Mouse (Mus musculus) CD4-positive naive resting alpha-beta T cell, adult 57 days (primary cell): ENCODE data around the gene Rec8. TPM values are rescaled to one million over a fixed set of nuclear protein-coding genes. Genes with fewer than 3 reads are reported as not detected.

Experiments used
- total RNA-seq: library from RNA; stranded (reverse); gene quantifications from one replicate; pipeline ENCODE4 v1.2.4, GENCODE M21; 2023

Gene Rec8
- 0.44 TPM for total RNA-seq

GRCm38 (mm10) chr14:55617822-55618221, at the start of gene Rec8:
Rec8 (plus strand) TSS chr14:55618037.

GRCm38 (mm10) chr14:55575302-55575701, 42.5 kb upstream of the Rec8 start, which contains the start of gene Fitm1:
Fitm1 (plus strand) TSS chr14:55575617.

GRCm38 (mm10) chr14:55577871-55578667, 39.8 kb upstream of the Rec8 start, which contains the start of gene Psme1:
Psme1 (plus strand) TSS chr14:55578123.

GRCm38 (mm10) chr14:55584702-55585565, 32.9 kb upstream of the Rec8 start, which contains the start of gene Emc9:
Emc9 (minus strand) TSS chr14:55585302.

GRCm38 (mm10) chr14:55590748-55591330, 27.0 kb upstream of the Rec8 start, which contains the start of gene Psme2:
Psme2 (minus strand) TSS chr14:55591113.

GRCm38 (mm10) chr14:55591331-55591891, 26.4 kb upstream of the Rec8 start, which contains the start of gene Rnf31:
Rnf31 (plus strand) TSS chr14:55591708.

GRCm38 (mm10) chr14:55603271-55603632, 14.6 kb upstream of the Rec8 start, which contains the start of gene Irf9:
Irf9 (plus strand) TSS chr14:55603571.

GRCm38 (mm10) chr14:55635523-55636007, 17.7 kb downstream of the Rec8 start, which contains the start of gene Ipo4:
Ipo4 (minus strand) TSS chr14:55635957.

GRCm38 (mm10) chr14:55637795-55638194, 20.0 kb downstream of the Rec8 start, which contains the start of gene Gm49378:
Gm49378 (minus strand) TSS chr14:55637895.

GRCm38 (mm10) chr14:55643060-55643907, 25.4 kb downstream of the Rec8 start, which contains the start of gene Tm9sf1:
Tm9sf1 (minus strand) TSS chr14:55643806.

GRCm38 (mm10) chr14:55649884-55650283, 32.0 kb downstream of the Rec8 start, which contains the start of gene Tssk4:
Tssk4 (plus strand) TSS chr14:55650184.

GRCm38 (mm10) chr14:55659960-55660573, 42.2 kb downstream of the Rec8 start, which contains the start of gene Mdp1:
Mdp1 (minus strand) TSS chr14:55660508.

GRCm38 (mm10) chr14:55671833-55672740, 54.2 kb downstream of the Rec8 start, which contains the start of the genes Gmpr2 and Nedd8:
Gmpr2 (plus strand) TSS chr14:55671941.
Nedd8 (minus strand) TSS chr14:55672124.

Other genes starting within 250 kb of the Rec8 start
- 21.3 TPM for gene Dhrs4, start 139.3 kb upstream of the Rec8 start, total RNA-seq
- 1.2 TPM for gene Carmil3, start 127.4 kb upstream of the Rec8 start, total RNA-seq
- gene Cpne6, start 107.6 kb upstream of the Rec8 start, total RNA-seq, result not detected
- not detected for gene Nrl, start 93.1 kb upstream of the Rec8 start, total RNA-seq
- 16.1 TPM for gene Pck2, start 77.8 kb upstream of the Rec8 start, total RNA-seq
- gene Dcaf11, start 58.0 kb upstream of the Rec8 start, total RNA-seq, result 92.5 TPM
- 6.4 TPM for gene A730061H03Rik, start 57.6 kb upstream of the Rec8 start, total RNA-seq
- not detected for gene Fitm1, start 42.4 kb upstream of the Rec8 start, total RNA-seq
- 263 TPM for gene Psme1, start 39.9 kb upstream of the Rec8 start, total RNA-seq
- 21.5 TPM for gene Emc9, start 32.7 kb upstream of the Rec8 start, total RNA-seq
- gene Psme2, start 26.9 kb upstream of the Rec8 start, total RNA-seq, result 386 TPM
- 96.4 TPM for gene Rnf31, start 26.3 kb upstream of the Rec8 start, total RNA-seq
- gene Irf9, start 14.5 kb upstream of the Rec8 start, total RNA-seq, result 94.6 TPM
- gene Ipo4, start 17.9 kb downstream of the Rec8 start, total RNA-seq, result 71.9 TPM
- 2.7 TPM for gene Gm49378, start 19.9 kb downstream of the Rec8 start, total RNA-seq
- 43.9 TPM for gene Tm9sf1, start 25.8 kb downstream of the Rec8 start, total RNA-seq
- 3.5 TPM for gene Tssk4, start 32.1 kb downstream of the Rec8 start, total RNA-seq
- 41.7 TPM for gene Mdp1, start 42.5 kb downstream of the Rec8 start, total RNA-seq
- gene Gmpr2, start 53.9 kb downstream of the Rec8 start, total RNA-seq, result 16.2 TPM
- 153 TPM for gene Nedd8, start 54.1 kb downstream of the Rec8 start, total RNA-seq
- gene Tinf2, start 63.8 kb downstream of the Rec8 start, total RNA-seq, result 111 TPM
- 2.0 TPM for gene Tgm1, start 95.9 kb downstream of the Rec8 start, total RNA-seq
- gene Rabggta, start 104.2 kb downstream of the Rec8 start, total RNA-seq, result 84.5 TPM
- gene Dhrs1, start 127.7 kb downstream of the Rec8 start, total RNA-seq, result 18.6 TPM
- gene Nop9, start 127.7 kb downstream of the Rec8 start, total RNA-seq, result 22.2 TPM
- not detected for gene Cideb, start 140.4 kb downstream of the Rec8 start, total RNA-seq
- gene Ltb4r2, start 143.4 kb downstream of the Rec8 start, total RNA-seq, result 0.21 TPM
- 0.41 TPM for gene Ltb4r1, start 147.9 kb downstream of the Rec8 start, total RNA-seq
- 0.27 TPM for gene Adcy4, start 166.1 kb downstream of the Rec8 start, total RNA-seq
- 67.6 TPM for gene Ripk3, start 170.8 kb downstream of the Rec8 start, total RNA-seq
- gene Nfatc4, start 205.1 kb downstream of the Rec8 start, total RNA-seq, result not detected
- 1.0 TPM for gene Nynrin, start 236.0 kb downstream of the Rec8 start, total RNA-seq